Mouse (Mus musculus) limb, embryonic 14.5 days (tissue): Measurements from ENCODE around the gene Deup1. TPM values are rescaled to one million over a fixed set of nuclear protein-coding genes. Genes with fewer than 3 reads are reported as not detected.

Experiments used
- ATAC-seq: fragments of 200-750 bp; cut with Nextera tagmentation; 2 replicates; pipeline ENCODE4 v1.8.0; 2017; ENCODE audit warnings: low read depth, moderate number of reproducible peaks, moderate TSS enrichment; ENCODE audit not compliant: low FRiP score
- DNase-seq: peaks from one replicate; pipeline ENCODE4 v3.0.0-alpha.2; 2015; ENCODE audit warnings: low spot score
- H3K27ac ChIP-seq: fragments of 300-500 bp; sonication (generic); replicated peaks from 2 replicates; pipeline ENCODE4 v1.5.1; 2014; ENCODE audit warnings: low read depth, mild to moderate bottlenecking, low read length, moderate library complexity, mixed read lengths
- H3K27me3 ChIP-seq: fragments of 300-500 bp; sonication (generic); 2 replicates; pipeline ENCODE4 v1.6.1; 2014; ENCODE audit warnings: low read length, mixed read lengths; ENCODE audit not compliant: control insufficient read depth, insufficient read depth
- H3K36me3 ChIP-seq: fragments of 300-500 bp; sonication (generic); 2 replicates; pipeline ENCODE4 v1.6.1; 2014; ENCODE audit warnings: mild to moderate bottlenecking, low read length, moderate library complexity, mixed read lengths; ENCODE audit not compliant: control insufficient read depth, insufficient read depth
- H3K4me1 ChIP-seq: fragments of 300-500 bp; sonication (generic); 2 replicates; pipeline ENCODE4 v1.6.1; 2014; ENCODE audit warnings: antibody characterized with exemption, low read length, mixed read lengths; ENCODE audit not compliant: control insufficient read depth, insufficient read depth
- H3K4me2 ChIP-seq: fragments of 300-500 bp; sonication (generic); replicated peaks from 2 replicates; pipeline ENCODE4 v1.6.1; 2014; ENCODE audit warnings: low read depth, mild to moderate bottlenecking, low read length, moderate library complexity; ENCODE audit not compliant: severe bottlenecking
- H3K4me3 ChIP-seq: fragments of 300-500 bp; sonication (generic); replicated peaks from 2 replicates; pipeline ENCODE4 v1.5.1; 2014; ENCODE audit warnings: low read length
- H3K9ac ChIP-seq: fragments of 300-500 bp; sonication (generic); 2 replicates; pipeline ENCODE4 v1.6.1; 2014; ENCODE audit warnings: mild to moderate bottlenecking, low read depth, low read length, moderate library complexity; ENCODE audit not compliant: severe bottlenecking
- H3K9me3 ChIP-seq: fragments of 300-500 bp; sonication (generic); 2 replicates; pipeline ENCODE4 v1.6.1; 2016; ENCODE audit warnings: low read length; ENCODE audit not compliant: control insufficient read depth
- POLR2A ChIP-seq: fragments of 200-500 bp; IDR thresholded peaks from 2 replicates; pipeline ENCODE4 v1.8.0; 2012; ENCODE audit warnings: inconsistent platforms, mild to moderate bottlenecking, moderate library complexity, borderline replicate concordance; ENCODE audit not compliant: insufficient read depth, insufficient read length; ENCODE audit errors: extremely low read depth
- WGBS: fragments of 180-500 bp; shearing (Covaris S2); extraction: QIAGEN DNeasy Blood & Tissue Kit; methylation state at CpG from one replicate; pipeline ENCODE4 v1.1.7; 2014; 5-methylcytosine and 5-hydroxymethylcytosine counted together
- polyA plus RNA-seq, 2 experiments: library from polyadenylated mRNA; depleted of rRNA in 1 of 2; stranded (reverse) in 1 of 2; unstranded in 1 of 2; fragments of >200 nt; fragmentation: Nextera tagmentation in 1 of 2; extraction: Ambion mirVana in 1 of 2; gene quantifications; 2 replicates each; pipeline versions ENCODE4 v1.2.1 to v1.2.3; 2012 to 2014

Deup1 gene
- polyA plus RNA-seq, 2 experiments, result 0.10 TPM; not detected in 1

DNA sequence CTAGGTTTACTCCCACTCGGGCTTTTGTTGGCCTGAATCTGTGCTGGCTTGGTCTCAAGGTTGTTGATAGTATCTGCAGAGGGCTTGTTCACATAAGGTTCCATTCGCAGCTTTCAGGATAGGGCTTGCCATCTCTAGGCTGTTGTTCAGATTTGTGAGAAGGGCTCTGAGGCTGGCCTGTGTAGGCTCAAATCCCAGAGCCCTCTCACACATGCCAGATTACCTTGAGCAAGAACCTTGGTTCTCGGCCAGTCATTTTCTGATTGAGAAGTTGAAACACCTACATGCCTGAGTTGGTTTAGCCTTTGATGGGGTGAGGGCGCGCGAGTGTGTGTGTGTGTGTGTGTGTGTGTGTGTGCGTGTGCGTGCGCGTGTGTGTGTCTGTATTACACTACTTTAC is 105.4 kb downstream of the Deup1 start:
- ATAC-seq (no peak), DNase-seq (no peak)
- no peak for TF ChIP-seq POLR2A
- Histone ChIP-seq H3K9me3 (no peaks in the 10 kb centered on the region), H3K4me2 (no peak overlapping the region), H3K27me3 (no peaks in the 10 kb centered on the region), H3K27ac (no peak overlapping the region), H3K9ac (no peak overlapping the region), H3K4me3 (no peak overlapping the region), H3K36me3 (no peaks in the 10 kb centered on the region), H3K4me1 (peaks cover 18% of the 10 kb centered on the region)
- 82% methylated on average over 10 of the region's 10 CpGs for WGBS

DNA sequence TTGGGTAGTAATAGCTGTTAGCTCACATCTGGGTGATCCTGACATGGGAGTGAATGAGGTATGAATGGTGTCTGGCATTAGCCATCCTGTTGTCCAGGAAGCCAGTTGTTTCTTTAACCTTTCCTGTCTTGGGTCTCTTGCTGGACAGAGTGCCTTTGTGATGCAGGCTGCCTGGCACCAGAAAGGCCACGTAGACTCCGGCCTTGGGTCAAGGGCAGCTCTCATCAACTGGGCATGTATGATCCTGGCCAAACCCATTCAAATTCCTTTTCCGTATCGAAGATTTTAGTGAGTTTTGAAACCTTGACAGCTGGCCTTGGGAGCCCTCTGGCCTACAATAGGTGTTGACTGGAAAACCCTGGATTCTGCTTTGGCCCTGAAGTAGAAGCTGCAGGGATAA is 109.8 kb downstream of the Deup1 start:
- Histone ChIP-seq H3K4me3 (no peak overlapping the region), H3K9me3 (no peaks in the 10 kb centered on the region), H3K4me1 (peaks cover 2% of the 10 kb centered on the region), H3K9ac (no peak overlapping the region), H3K36me3 (no peaks in the 10 kb centered on the region), H3K27me3 (no peaks in the 10 kb centered on the region), H3K27ac (no peak overlapping the region), H3K4me2 (no peak overlapping the region)
- TF ChIP-seq POLR2A, result no peak
- ATAC-seq (no peak), DNase-seq (no peak)
- WGBS, result 84% methylated on average over 4 of the region's 4 CpGs

DNA sequence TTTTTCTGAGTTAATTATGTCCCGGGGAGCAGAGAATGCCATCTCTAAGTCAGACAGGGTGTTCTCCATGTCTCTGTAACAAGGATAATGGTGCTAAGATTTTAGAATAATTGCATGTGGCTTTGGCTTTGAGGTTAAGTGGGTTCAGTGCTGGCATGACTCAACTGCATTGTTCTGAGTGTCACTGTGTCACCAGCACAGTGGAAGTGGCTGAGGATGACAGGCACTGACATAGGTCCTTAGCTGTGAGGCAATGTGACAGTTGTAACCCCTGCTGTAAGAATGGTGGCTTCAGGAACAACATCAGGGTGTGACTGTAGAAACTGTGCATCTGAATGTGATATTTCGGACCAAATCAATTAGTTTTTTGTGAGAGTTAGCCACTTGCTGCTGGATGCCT is 111.7 kb downstream of the Deup1 start:
- Histone ChIP-seq H3K27me3 (no peaks in the 10 kb centered on the region), H3K27ac (no peak overlapping the region), H3K4me1 (peaks cover 4% of the 10 kb centered on the region), H3K4me2 (no peak overlapping the region), H3K36me3 (no peaks in the 10 kb centered on the region), H3K4me3 (no peak overlapping the region), H3K9ac (no peak overlapping the region), H3K9me3 (no peaks in the 10 kb centered on the region)
- DNase-seq (no peak), ATAC-seq (no peak)
- 77% methylated on average over 2 of the region's 2 CpGs for WGBS
- TF ChIP-seq POLR2A, result no peak

- Histone ChIP-seq H3K27ac (no peak overlapping the region), H3K4me3 (no peak overlapping the region), H3K27me3 (no peaks in the 10 kb centered on the region), H3K4me1 (peaks cover 18% of the 10 kb centered on the region), H3K36me3 (no peaks in the 10 kb centered on the region), H3K9ac (no peak overlapping the region), H3K4me2 (no peak overlapping the region), H3K9me3 (no peaks in the 10 kb centered on the region)
- WGBS, result 75% methylated on average over 7 of the region's 7 CpGs
- no peak for DNase-seq
- no peak for ATAC-seq
- no peak for TF ChIP-seq POLR2A
Measured at GRCm38 (mm10) chr9:15512918-15513317, 114.8 kb downstream of the Deup1 start.

DNA sequence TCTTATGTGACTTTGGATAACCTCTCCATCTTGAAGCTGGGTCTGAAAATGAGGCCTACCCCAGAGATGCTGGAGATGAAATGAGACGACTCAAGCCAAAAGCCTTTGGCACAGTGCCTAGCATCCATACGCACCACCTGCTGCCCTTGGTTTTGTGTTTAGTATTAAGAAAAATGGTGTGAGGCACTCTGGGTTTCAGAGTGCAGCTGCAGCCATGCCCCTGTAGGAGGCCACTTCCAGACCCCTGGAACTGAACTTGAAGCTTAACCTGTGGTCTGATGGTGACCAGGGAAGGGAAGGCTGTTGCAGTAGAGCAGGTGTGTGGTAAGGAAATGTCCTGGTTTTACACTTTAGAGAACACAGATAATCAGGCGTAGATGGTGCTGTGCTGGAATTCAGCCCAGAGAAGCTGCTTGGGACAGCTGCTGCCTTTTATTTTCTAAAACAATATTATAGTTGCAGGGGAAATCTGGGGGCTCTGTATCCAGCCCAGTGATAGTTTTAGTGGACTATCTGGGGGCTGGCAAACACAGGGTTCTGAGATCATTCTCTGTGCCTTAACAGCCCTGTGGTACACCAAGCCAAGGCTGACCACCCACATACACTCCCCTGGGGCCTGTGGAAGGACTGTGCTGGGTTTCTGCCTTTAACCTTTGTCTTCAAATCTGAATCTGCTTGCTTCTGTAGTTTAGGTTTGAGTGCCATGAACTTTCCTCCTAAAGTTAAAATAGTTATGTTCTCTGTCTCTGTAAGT is 117.0 kb downstream of the Deup1 start:
- Histone ChIP-seq H3K9me3 (no peaks in the 10 kb centered on the region), H3K4me2 (no peak overlapping the region), H3K4me3 (no peak overlapping the region), H3K27ac (no peak overlapping the region), H3K27me3 (no peaks in the 10 kb centered on the region), H3K36me3 (no peaks in the 10 kb centered on the region), H3K9ac (no peak overlapping the region), H3K4me1 (peaks cover 24% of the 10 kb centered on the region)
- ATAC-seq, result no peak
- WGBS, result 29% methylated on average over 3 of the region's 3 CpGs
- peak; percentile 62 for DNase-seq
- TF ChIP-seq POLR2A, result no peak

Other genes with a start within 250 kb of the Deup1 start
- 24.5 and 26.2 TPM in 2 replicates for gene Smco4, start 134.5 kb downstream of the Deup1 start, polyA plus RNA-seq (2012; rRNA removed)
- gene Smco4, start 134.5 kb downstream of the Deup1 start, polyA plus RNA-seq (2014; fragmentation: Nextera tagmentation; extraction: Ambion mirVana), result 5.6 and 6.9 TPM in 2 replicates
- gene Slc36a4, start 81.8 kb upstream of the Deup1 start, polyA plus RNA-seq (2012; rRNA removed), result 17.0 and 20.2 TPM in 2 replicates
- 23.7 and 28.4 TPM in 2 replicates for gene Slc36a4, start 81.8 kb upstream of the Deup1 start, polyA plus RNA-seq (2014; fragmentation: Nextera tagmentation; extraction: Ambion mirVana)
- gene Mtnr1b, start 246.6 kb upstream of the Deup1 start, polyA plus RNA-seq (2012; rRNA removed), result not detected in 2 replicates
- gene Mtnr1b, start 246.6 kb upstream of the Deup1 start, polyA plus RNA-seq (2014; fragmentation: Nextera tagmentation; extraction: Ambion mirVana), result not detected in 2 replicates